Mouse (Mus musculus): ENCODE measurements around the gene Hcn3. TPM values are rescaled to one million over a fixed set of nuclear protein-coding genes. Genes with fewer than 3 reads are reported as not detected.
A peak's percentile ranks its signal among the peaks of the same experiment; 100 is the strongest.
"Not testable (repeated sequence)": the region's sequence is repeated elsewhere in the genome, so short reads cannot be mapped to it uniquely, and the experiment has no call there.

The Hcn3 gene
- polyA plus RNA-seq, 1 experiment from 2014 or later = 1.1 TPM

DNA sequence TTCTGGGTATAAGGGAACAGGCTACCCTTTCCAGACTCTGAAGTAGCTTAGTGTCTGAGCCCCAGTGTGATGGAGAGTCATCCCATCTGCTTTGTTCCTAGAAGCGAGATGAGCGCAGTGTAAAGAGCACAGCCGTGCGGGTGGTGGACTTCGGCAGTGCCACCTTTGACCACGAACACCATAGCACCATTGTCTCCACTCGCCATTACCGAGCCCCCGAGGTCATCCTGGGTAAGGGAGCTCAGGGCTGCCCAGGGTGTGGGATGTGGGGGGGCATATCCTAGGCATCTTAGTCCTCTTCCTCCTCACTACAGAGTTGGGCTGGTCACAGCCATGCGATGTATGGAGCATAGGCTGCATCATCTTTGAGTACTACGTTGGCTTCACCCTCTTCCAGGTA is 14.8 kb upstream of the Hcn3 start:
- peaks cover 8% of the 10 kb centered on the region for H3K4me1 ChIP-seq (replicated peaks; ENCODE audit: control insufficient read depth, insufficient read depth, low read length)
- H3K9ac ChIP-seq (ENCODE audit: low read length) = no peak overlapping the region
- no peaks in the 10 kb centered on the region for H3K27me3 ChIP-seq (ENCODE audit: control insufficient read depth, insufficient read depth, low read depth, low read length)
- H3K4me2 ChIP-seq (ENCODE audit: low read depth, low read length) = no peak overlapping the region
- no peak overlapping the region for H3K4me3 ChIP-seq (ENCODE audit: low read length)
- WGBS = 90% methylated on average over 11 of the region's 11 CpGs
- no peaks in the 10 kb centered on the region for H3K9me3 ChIP-seq (ENCODE audit: control insufficient read depth, low read length)
- no peak for ATAC-seq (ENCODE audit: low read depth)
- no peak overlapping the region for H3K27ac ChIP-seq (ENCODE audit: low read length)
- peaks cover 54% of the 10 kb centered on the region for H3K36me3 ChIP-seq (ENCODE audit: control insufficient read depth, insufficient read depth, low read length)

- H3K36me3 ChIP-seq (ENCODE audit: control insufficient read depth, insufficient read depth, low read length) = peaks cover 33% of the 10 kb centered on the region
- peaks cover 16% of the 10 kb centered on the region for H3K4me1 ChIP-seq (replicated peaks; ENCODE audit: control insufficient read depth, insufficient read depth, low read length)
- H3K4me3 ChIP-seq (ENCODE audit: low read length) = no peak overlapping the region
- H3K4me2 ChIP-seq (ENCODE audit: low read depth, low read length) = no peak overlapping the region
- WGBS = 90% methylated on average over 19 of the region's 19 CpGs
- no peak for ATAC-seq (ENCODE audit: low read depth)
- no peaks in the 10 kb centered on the region for H3K9me3 ChIP-seq (ENCODE audit: control insufficient read depth, low read length)
- H3K27ac ChIP-seq (ENCODE audit: low read length) = no peak overlapping the region
- no peaks in the 10 kb centered on the region for H3K27me3 ChIP-seq (ENCODE audit: control insufficient read depth, insufficient read depth, low read depth, low read length)
- no peak overlapping the region for H3K9ac ChIP-seq (ENCODE audit: low read length)
These were observed 6.9 kb upstream of the Hcn3 start for GRCm38 (mm10) chr3:89166945-89167344.

GRCm38 (mm10) chr3:89165268-89165870 is 5.4 kb upstream of the Hcn3 start:
- Histone ChIP-seq H3K4me3 (ENCODE audit: low read length) (peak overlapping the region; percentile 87), H3K36me3 (ENCODE audit: control insufficient read depth, insufficient read depth, low read length) (peaks cover 23% of the 10 kb centered on the region), H3K9me3 (ENCODE audit: control insufficient read depth, low read length) (no peaks in the 10 kb centered on the region), H3K4me2 (ENCODE audit: low read depth, low read length) (peak overlapping the region; percentile 71), H3K27me3 (ENCODE audit: control insufficient read depth, insufficient read depth, low read depth, low read length) (no peaks in the 10 kb centered on the region), H3K4me1 (replicated peaks; ENCODE audit: control insufficient read depth, insufficient read depth, low read length) (peaks cover 17% of the 10 kb centered on the region), H3K27ac (ENCODE audit: low read length) (peak overlapping the region; percentile 97), H3K9ac (ENCODE audit: low read length) (peak overlapping the region; percentile 99)
- WGBS = 12% methylated on average over 12 of the region's 12 CpGs
- ATAC-seq (ENCODE audit: low read depth) = no peak

DNA sequence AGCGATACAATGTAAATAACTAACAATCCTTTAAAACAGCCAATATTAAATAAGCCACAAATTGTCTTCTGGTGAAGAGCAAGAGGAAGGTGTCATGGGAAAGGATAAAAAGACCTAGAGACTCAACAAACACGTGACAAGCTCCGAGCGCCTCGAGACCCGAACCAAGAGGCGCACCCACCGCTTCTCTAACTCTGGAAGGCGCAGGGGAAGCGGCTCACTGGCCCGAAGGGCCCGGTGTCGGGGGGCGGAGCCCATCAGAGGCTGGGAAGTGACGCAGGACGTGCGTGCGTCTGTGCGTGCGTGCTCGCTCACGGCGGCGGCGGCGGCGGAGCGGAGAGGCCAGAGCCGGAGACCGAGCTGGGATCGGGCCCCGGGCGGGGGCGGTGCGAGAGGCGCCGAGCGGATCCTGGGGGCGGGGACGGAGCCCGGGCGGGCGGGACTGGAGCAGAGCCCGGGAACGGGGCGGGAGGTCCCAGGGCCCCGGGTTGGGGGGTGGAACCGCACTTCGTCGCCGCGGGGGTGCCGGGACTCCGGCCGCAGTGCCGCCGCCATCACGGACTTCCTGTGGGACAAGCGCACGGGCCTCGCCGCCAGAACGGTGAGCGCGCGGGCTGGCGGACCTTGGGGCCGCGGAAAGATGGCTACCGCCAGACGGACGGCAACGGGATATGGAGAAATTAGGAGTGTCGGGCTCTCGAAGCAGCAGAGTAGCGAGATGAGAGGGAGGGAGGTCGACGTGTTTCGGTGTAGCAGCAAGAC is 4.7 kb upstream of the Hcn3 start, which contains the start of gene Clk2:
TSS of gene Clk2 (plus strand) at position 290 of the 762 bp plus-strand sequence.
- Histone ChIP-seq H3K4me3 (ENCODE audit: low read length) (peak within 1 kb of the TSS; percentile 87), H3K36me3 (ENCODE audit: control insufficient read depth, insufficient read depth, low read length) (peaks cover 16% of the 10 kb centered on the region), H3K27ac (ENCODE audit: low read length) (peak within 1 kb of the TSS; percentile 97), H3K4me2 (ENCODE audit: low read depth, low read length) (peak within 1 kb of the TSS; percentile 71), H3K9ac (ENCODE audit: low read length) (peak within 1 kb of the TSS; percentile 99), H3K4me1 (replicated peaks; ENCODE audit: control insufficient read depth, insufficient read depth, low read length) (peaks cover 23% of the 10 kb centered on the region), H3K9me3 (ENCODE audit: control insufficient read depth, low read length) (no peaks in the 10 kb centered on the region), H3K27me3 (ENCODE audit: control insufficient read depth, insufficient read depth, low read depth, low read length) (no peaks in the 10 kb centered on the region)
- peak; percentile 98 for ATAC-seq (ENCODE audit: low read depth)
- WGBS = under 1% methylated on average over 74 of the region's 79 CpGs

DNA sequence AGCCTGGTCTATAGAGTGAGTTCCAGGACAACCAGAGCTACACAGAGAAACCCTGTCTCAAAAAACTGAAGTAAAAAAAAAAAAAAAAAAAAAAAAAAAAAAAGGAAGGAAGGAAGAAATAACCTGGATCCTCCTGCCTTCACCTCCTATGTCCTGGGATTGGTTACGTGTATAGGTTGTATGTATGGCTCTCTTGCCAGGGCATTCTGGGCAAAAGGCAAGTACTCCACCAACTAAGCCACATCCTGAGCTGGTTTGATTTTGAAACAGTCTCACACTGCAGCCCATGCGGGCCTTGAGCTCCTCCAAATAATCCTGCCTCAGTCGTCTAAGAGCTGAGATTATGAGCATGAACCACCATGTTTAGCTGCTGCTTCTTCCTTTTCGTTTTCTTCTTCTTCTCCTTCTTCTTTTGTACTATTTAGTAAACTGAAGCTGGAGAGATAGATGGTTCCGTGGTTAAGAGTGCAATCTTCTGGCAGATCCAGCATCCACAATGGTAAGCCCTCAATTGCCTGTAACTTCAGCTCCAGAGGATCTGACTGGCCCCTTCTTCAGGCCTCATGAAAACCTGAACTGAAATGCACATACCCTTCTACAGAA is 3.7 kb upstream of the Hcn3 start:
- peak overlapping the region; percentile 71 for H3K4me2 ChIP-seq (ENCODE audit: low read depth, low read length)
- H3K4me1 ChIP-seq (replicated peaks; ENCODE audit: control insufficient read depth, insufficient read depth, low read length) = peaks cover 28% of the 10 kb centered on the region
- H3K36me3 ChIP-seq (ENCODE audit: control insufficient read depth, insufficient read depth, low read length) = peaks cover 7% of the 10 kb centered on the region
- no peaks in the 10 kb centered on the region for H3K9me3 ChIP-seq (ENCODE audit: control insufficient read depth, low read length)
- peak overlapping the region; percentile 99 for H3K9ac ChIP-seq (ENCODE audit: low read length)
- no peak overlapping the region for H3K27ac ChIP-seq (ENCODE audit: low read length)
- no peak for ATAC-seq (ENCODE audit: low read depth)
- 68% methylated on average over 5 of the region's 5 CpGs for WGBS
- H3K4me3 ChIP-seq (ENCODE audit: low read length) = peak overlapping the region; percentile 87
- peaks cover under 1% of the 10 kb centered on the region; the same call in 1 of the 2 replicates for H3K27me3 ChIP-seq (ENCODE audit: control insufficient read depth, insufficient read depth, low read depth, low read length)

GRCm38 (mm10) chr3:89163123-89163522 is 3.1 kb upstream of the Hcn3 start:
- no peak overlapping the region for H3K4me3 ChIP-seq (ENCODE audit: low read length)
- H3K36me3 ChIP-seq (ENCODE audit: control insufficient read depth, insufficient read depth, low read length) = 0 out of 2 replicates have a peak, but pooled peaks cover 2% of the 10 kb centered on the region
- H3K4me2 ChIP-seq (ENCODE audit: low read depth, low read length) = no peak overlapping the region
- H3K27me3 ChIP-seq (ENCODE audit: control insufficient read depth, insufficient read depth, low read depth, low read length) = peaks cover 2% of the 10 kb centered on the region; the same call in 1 of the 2 replicates
- 76% methylated on average over 1 of the region's 1 CpGs for WGBS
- H3K27ac ChIP-seq (ENCODE audit: low read length) = no peak overlapping the region
- no peaks in the 10 kb centered on the region for H3K9me3 ChIP-seq (ENCODE audit: control insufficient read depth, low read length)
- no peak overlapping the region for H3K9ac ChIP-seq (ENCODE audit: low read length)
- H3K4me1 ChIP-seq (replicated peaks; ENCODE audit: control insufficient read depth, insufficient read depth, low read length) = peaks cover 28% of the 10 kb centered on the region
- no peak for ATAC-seq (ENCODE audit: low read depth)

GRCm38 (mm10) chr3:89161786-89162185 is 1.8 kb upstream of the Hcn3 start:
- ATAC-seq (ENCODE audit: low read depth) = no peak
- 63% methylated on average over 4 of the region's 4 CpGs for WGBS

DNA sequence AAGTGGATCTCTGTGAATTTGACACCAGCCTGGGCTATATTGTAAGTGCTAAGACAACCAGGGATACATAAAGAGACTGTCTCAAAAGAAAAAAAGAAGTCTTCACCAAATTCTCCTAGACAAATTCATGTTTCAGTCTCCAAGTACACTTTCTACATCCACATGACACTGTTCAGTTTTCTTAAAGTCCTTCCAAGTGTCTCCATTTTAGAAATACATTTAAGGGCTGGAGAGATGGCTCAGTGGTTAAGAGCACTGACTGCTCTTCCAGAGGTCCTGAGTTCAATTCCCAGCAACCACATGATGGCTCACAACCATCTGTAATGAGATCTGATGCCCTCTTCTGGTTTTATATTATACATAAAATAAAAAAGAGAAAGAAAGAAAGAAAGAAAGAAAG is 1.2 kb upstream of the Hcn3 start:
- H3K27me3 ChIP-seq (ENCODE audit: control insufficient read depth, insufficient read depth, low read depth, low read length); H3K4me3 ChIP-seq (ENCODE audit: low read length); H3K9me3 ChIP-seq (ENCODE audit: control insufficient read depth, low read length); H3K36me3 ChIP-seq (ENCODE audit: control insufficient read depth, insufficient read depth, low read length); H3K4me2 ChIP-seq (ENCODE audit: low read depth, low read length); H3K27ac ChIP-seq (ENCODE audit: low read length); H3K9ac ChIP-seq (ENCODE audit: low read length); ATAC-seq (ENCODE audit: low read depth): not testable (repeated sequence)
- H3K4me1 ChIP-seq (replicated peaks; ENCODE audit: control insufficient read depth, insufficient read depth, low read length) = peaks cover 25% of the 10 kb centered on the region

More at GRCm38 (mm10) chr3:89161786-89162185, 1.8 kb upstream of the Hcn3 start:
- H3K9me3 ChIP-seq (ENCODE audit: control insufficient read depth, low read length) = no peaks in the 10 kb centered on the region
- no peak overlapping the region for H3K4me2 ChIP-seq (ENCODE audit: low read depth, low read length)
- H3K27me3 ChIP-seq (ENCODE audit: control insufficient read depth, insufficient read depth, low read depth, low read length) = peaks cover 2% of the 10 kb centered on the region; the same call in 1 of the 2 replicates
- no peak overlapping the region for H3K9ac ChIP-seq (ENCODE audit: low read length)
- peaks cover 28% of the 10 kb centered on the region for H3K4me1 ChIP-seq (replicated peaks; ENCODE audit: control insufficient read depth, insufficient read depth, low read length)
- H3K27ac ChIP-seq (ENCODE audit: low read length) = no peak overlapping the region
- no peak overlapping the region for H3K4me3 ChIP-seq (ENCODE audit: low read length)
- no peaks in the 10 kb centered on the region for H3K36me3 ChIP-seq (ENCODE audit: control insufficient read depth, insufficient read depth, low read length)

- peak overlapping the region; percentile 64 for H3K4me3 ChIP-seq (ENCODE audit: low read length)
- 2% methylated on average over 13 of the region's 13 CpGs for WGBS
- H3K4me2 ChIP-seq (ENCODE audit: low read depth, low read length) = peak overlapping the region; percentile 99
- H3K9me3 ChIP-seq (ENCODE audit: control insufficient read depth, low read length) = no peaks in the 10 kb centered on the region
- peak; percentile 44; the same call in 1 of the 2 replicates for ATAC-seq (ENCODE audit: low read depth)
- H3K27ac ChIP-seq (ENCODE audit: low read length) = no peak overlapping the region
- no peaks in the 10 kb centered on the region for H3K36me3 ChIP-seq (ENCODE audit: control insufficient read depth, insufficient read depth, low read length)
- H3K9ac ChIP-seq (ENCODE audit: low read length) = no peak overlapping the region
- H3K4me1 ChIP-seq (replicated peaks; ENCODE audit: control insufficient read depth, insufficient read depth, low read length) = peaks cover 16% of the 10 kb centered on the region
- peaks cover 2% of the 10 kb centered on the region; the same call in 1 of the 2 replicates for H3K27me3 ChIP-seq (ENCODE audit: control insufficient read depth, insufficient read depth, low read depth, low read length)
These were observed 785 bp downstream of the Hcn3 start for GRCm38 (mm10) chr3:89159211-89159610.
